Mouse (Mus musculus): ENCODE data around the gene Scamp2. TPM values are rescaled to one million over a fixed set of nuclear protein-coding genes. Genes with fewer than 3 reads are reported as not detected.

Gene Scamp2
- total and polyA plus RNA-seq, 2 experiments from 2014 or later = 47.4 to 53.1 TPM

DNA sequence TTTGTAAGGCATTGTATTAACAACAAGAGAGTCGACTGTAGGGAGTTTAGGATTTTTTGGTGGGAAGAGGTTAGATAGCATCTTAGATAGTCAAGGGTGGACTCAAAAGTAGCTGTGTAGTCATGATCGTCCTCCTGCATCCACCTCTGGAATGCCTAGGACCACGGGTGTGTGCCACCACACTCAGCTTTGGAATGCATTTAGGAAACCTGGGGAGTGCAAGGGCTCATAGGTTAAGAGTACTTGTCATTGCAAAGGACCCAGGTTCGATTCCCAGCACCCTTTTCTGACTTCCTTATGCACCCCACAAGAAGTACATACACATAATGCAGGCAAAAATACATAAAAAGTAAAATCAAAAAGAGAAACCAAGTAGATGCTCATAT lies 37.9 kb upstream of the Scamp2 start:
- Histone ChIP-seq H3K9ac (replicated peaks; ENCODE audit: low read length) (peak overlapping the region; percentile 98; the same call in 1 of the 2 replicates), H3K4me2 (ENCODE audit: low read depth, low read length) (peak overlapping the region; percentile 77)

DNA sequence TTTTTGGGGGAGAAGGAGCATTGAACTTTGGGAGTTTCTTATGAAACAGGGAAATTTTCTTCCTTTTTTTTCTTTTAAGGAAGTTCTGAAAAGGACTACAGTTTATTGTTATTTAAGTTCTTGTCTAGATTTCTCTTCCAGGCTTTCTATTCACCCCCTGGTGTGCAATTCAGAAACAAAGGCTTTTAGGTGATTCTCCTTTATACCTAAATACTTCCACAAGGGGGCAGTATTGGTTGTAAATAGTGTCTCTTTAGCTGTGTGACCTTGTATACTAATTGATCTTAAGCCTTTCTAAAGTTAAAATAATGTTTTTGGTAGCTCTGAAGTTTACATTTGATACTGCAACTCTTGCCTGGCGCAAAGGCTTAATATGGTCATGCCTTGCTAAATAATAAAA lies 37.0 kb upstream of the Scamp2 start:
- no peaks in the 10 kb centered on the region for H3K36me3 ChIP-seq (ENCODE audit: insufficient read depth, low read length)
- H3K9me3 ChIP-seq (ENCODE audit: low read length) = no peaks in the 10 kb centered on the region
- peaks cover 10% of the 10 kb centered on the region; the same call in 1 of the 2 replicates for H3K4me1 ChIP-seq (ENCODE audit: insufficient read depth, low read length)
- no peak overlapping the region for H3K4me2 ChIP-seq (ENCODE audit: low read depth, low read length)
- peak; percentile 91 for DNase-seq (ENCODE audit: low spot score)
- TF ChIP-seq CTCF (IDR thresholded peaks at IDR 0.05; ENCODE audit: low read depth) = peak; percentile 69
- H3K27ac ChIP-seq = no peak overlapping the region
- H3K4me3 ChIP-seq (ENCODE audit: low read length) = no peak overlapping the region
- WGBS = 83% methylated on average over 1 of the region's 1 CpGs
- ATAC-seq = no peak
- H3K27me3 ChIP-seq (ENCODE audit: insufficient read depth, low read length) = no peaks in the 10 kb centered on the region
- H3K9ac ChIP-seq (replicated peaks; ENCODE audit: low read length) = no peak overlapping the region

More for the DNA sequence above, 37.9 kb upstream of the Scamp2 start:
- 82% methylated on average over 4 of the region's 4 CpGs for WGBS
- Histone ChIP-seq H3K4me3 (ENCODE audit: low read length) (peak overlapping the region; percentile 98), H3K27me3 (ENCODE audit: insufficient read depth, low read length) (no peaks in the 10 kb centered on the region), H3K4me1 (ENCODE audit: insufficient read depth, low read length) (peaks cover 10% of the 10 kb centered on the region; the same call in 1 of the 2 replicates), H3K9me3 (ENCODE audit: low read length) (no peaks in the 10 kb centered on the region), H3K27ac (no peak overlapping the region), H3K36me3 (ENCODE audit: insufficient read depth, low read length) (no peaks in the 10 kb centered on the region)
- DNase-seq (ENCODE audit: low spot score) = no peak
- no peak for TF ChIP-seq CTCF (IDR thresholded peaks at IDR 0.05; ENCODE audit: low read depth)
- ATAC-seq = no peak

DNA sequence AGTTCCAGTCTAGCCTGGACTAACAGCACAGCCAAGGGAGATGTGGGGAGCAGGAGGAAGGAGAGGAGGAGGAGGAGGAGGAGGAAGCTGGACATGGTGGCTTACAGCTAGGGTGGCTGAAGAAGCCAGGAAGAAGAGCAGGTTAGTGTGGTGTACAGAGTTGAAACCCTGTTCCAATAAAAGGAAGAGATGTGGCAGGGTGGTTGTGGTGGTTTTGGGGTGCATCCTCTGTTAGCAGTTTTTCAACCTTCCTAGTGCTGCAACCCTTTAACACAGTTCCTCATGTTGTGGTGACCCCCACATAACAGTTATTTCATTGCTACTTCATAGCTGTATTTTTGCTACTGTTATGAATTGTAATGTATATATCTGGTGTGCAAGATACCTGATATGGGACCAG lies 36.3 kb upstream of the Scamp2 start:
- H3K9ac ChIP-seq (replicated peaks; ENCODE audit: low read length) = 0 out of 2 replicates have a peak overlapping the region, but pooled peaks have one; percentile 2
- H3K27ac ChIP-seq = no peak overlapping the region
- no peak overlapping the region for H3K4me2 ChIP-seq (ENCODE audit: low read depth, low read length)
- TF ChIP-seq CTCF (IDR thresholded peaks at IDR 0.05; ENCODE audit: low read depth) = no peak
- H3K27me3 ChIP-seq (ENCODE audit: insufficient read depth, low read length) = no peaks in the 10 kb centered on the region
- no peak for ATAC-seq
- no peaks in the 10 kb centered on the region for H3K9me3 ChIP-seq (ENCODE audit: low read length)
- H3K36me3 ChIP-seq (ENCODE audit: insufficient read depth, low read length) = no peaks in the 10 kb centered on the region
- no peak for DNase-seq (ENCODE audit: low spot score)
- peaks cover 10% of the 10 kb centered on the region; the same call in 1 of the 2 replicates for H3K4me1 ChIP-seq (ENCODE audit: insufficient read depth, low read length)
- H3K4me3 ChIP-seq (ENCODE audit: low read length) = no peak overlapping the region

DNA sequence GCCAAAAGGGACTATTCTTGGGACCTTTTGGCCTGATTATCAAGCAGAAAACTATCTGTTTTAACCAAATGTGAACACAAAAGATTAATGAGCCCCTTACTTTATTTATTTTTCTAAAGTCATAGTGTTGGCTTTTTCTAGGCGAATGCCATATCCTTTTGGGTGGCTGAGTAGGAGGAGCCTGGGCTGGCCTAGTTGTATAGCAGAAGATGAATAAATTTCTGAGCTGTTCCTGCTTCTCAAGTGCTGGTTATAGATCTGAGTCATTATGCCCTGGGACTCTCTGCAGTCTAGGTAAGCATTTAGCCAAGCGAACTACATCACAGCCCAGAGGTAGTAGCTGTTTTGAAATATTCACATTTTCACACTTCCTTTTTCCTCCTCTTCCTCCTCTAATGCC lies 35.2 kb upstream of the Scamp2 start:
- DNase-seq (ENCODE audit: low spot score) (no peak), ATAC-seq (no peak)
- Histone ChIP-seq H3K36me3 (ENCODE audit: insufficient read depth, low read length) (no peaks in the 10 kb centered on the region), H3K4me2 (ENCODE audit: low read depth, low read length) (no peak overlapping the region), H3K27ac (no peak overlapping the region), H3K9me3 (ENCODE audit: low read length) (no peaks in the 10 kb centered on the region), H3K4me1 (ENCODE audit: insufficient read depth, low read length) (peaks cover 10% of the 10 kb centered on the region; the same call in 1 of the 2 replicates), H3K4me3 (ENCODE audit: low read length) (no peak overlapping the region), H3K27me3 (ENCODE audit: insufficient read depth, low read length) (no peaks in the 10 kb centered on the region), H3K9ac (replicated peaks; ENCODE audit: low read length) (no peak overlapping the region)
- 88% methylated on average over 2 of the region's 2 CpGs for WGBS
- no peak for TF ChIP-seq CTCF (IDR thresholded peaks at IDR 0.05; ENCODE audit: low read depth)

DNA sequence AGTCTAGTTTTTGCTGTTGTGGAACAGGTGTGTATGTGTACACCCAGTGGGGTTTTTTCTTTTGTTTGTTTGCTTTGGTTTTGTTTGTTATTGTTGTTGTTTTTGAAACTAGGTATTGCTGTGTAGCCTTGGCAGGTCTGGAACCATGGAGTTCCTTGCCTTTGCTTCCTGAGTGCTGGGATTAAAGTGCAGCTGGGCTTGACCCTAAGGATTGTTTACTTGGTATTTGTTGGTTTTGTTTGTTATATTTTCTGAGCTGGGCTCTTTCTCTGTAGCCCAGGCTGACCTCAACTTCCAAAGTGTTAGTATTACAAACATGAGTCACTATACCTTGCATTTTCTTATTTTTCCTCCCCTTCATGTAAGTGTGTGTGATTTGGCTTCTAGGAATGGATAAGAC lies 34.3 kb upstream of the Scamp2 start:
- no peak for ATAC-seq
- no peaks in the 10 kb centered on the region for H3K9me3 ChIP-seq (ENCODE audit: low read length)
- H3K36me3 ChIP-seq (ENCODE audit: insufficient read depth, low read length) = peaks cover 7% of the 10 kb centered on the region; the same call in 1 of the 2 replicates
- peaks cover 10% of the 10 kb centered on the region; the same call in 1 of the 2 replicates for H3K4me1 ChIP-seq (ENCODE audit: insufficient read depth, low read length)
- no peak overlapping the region for H3K4me3 ChIP-seq (ENCODE audit: low read length)
- TF ChIP-seq CTCF (IDR thresholded peaks at IDR 0.05; ENCODE audit: low read depth) = no peak
- H3K27ac ChIP-seq = no peak overlapping the region
- no peak for DNase-seq (ENCODE audit: low spot score)
- H3K4me2 ChIP-seq (ENCODE audit: low read depth, low read length) = no peak overlapping the region
- no peak overlapping the region for H3K9ac ChIP-seq (replicated peaks; ENCODE audit: low read length)
- H3K27me3 ChIP-seq (ENCODE audit: insufficient read depth, low read length) = no peaks in the 10 kb centered on the region

DNA sequence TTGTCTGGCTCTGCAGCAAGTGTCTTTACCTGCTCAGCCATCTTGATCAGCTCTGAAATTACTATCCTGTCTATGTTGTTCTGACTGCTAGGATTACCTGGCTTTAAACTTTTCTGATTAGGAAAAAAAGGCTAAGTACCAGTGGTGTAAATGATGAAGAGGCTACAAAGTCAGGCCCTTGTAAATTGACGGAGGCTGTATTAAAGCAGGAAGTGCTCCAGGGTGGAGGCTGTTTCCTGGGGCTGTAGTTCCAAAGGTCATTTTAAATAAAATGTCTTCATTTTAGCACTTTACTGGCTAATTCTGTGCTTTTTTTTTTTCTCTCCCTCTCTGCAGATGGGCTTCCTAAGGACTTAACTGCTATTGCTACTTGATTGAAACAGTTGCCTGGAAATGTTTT lies 28.8 kb upstream of the Scamp2 start:
- Histone ChIP-seq H3K9me3 (ENCODE audit: low read length) (no peaks in the 10 kb centered on the region), H3K36me3 (ENCODE audit: insufficient read depth, low read length) (peaks cover 23% of the 10 kb centered on the region; the same call in 1 of the 2 replicates), H3K9ac (replicated peaks; ENCODE audit: low read length) (no peak overlapping the region), H3K4me3 (ENCODE audit: low read length) (no peak overlapping the region), H3K4me1 (ENCODE audit: insufficient read depth, low read length) (no peaks in the 10 kb centered on the region), H3K4me2 (ENCODE audit: low read depth, low read length) (no peak overlapping the region), H3K27ac (no peak overlapping the region), H3K27me3 (ENCODE audit: insufficient read depth, low read length) (no peaks in the 10 kb centered on the region)
- DNase-seq (ENCODE audit: low spot score) (no peak), ATAC-seq (no peak)
- TF ChIP-seq CTCF (IDR thresholded peaks at IDR 0.05; ENCODE audit: low read depth) = no peak
- 87% methylated on average over 1 of the region's 1 CpGs for WGBS

DNA sequence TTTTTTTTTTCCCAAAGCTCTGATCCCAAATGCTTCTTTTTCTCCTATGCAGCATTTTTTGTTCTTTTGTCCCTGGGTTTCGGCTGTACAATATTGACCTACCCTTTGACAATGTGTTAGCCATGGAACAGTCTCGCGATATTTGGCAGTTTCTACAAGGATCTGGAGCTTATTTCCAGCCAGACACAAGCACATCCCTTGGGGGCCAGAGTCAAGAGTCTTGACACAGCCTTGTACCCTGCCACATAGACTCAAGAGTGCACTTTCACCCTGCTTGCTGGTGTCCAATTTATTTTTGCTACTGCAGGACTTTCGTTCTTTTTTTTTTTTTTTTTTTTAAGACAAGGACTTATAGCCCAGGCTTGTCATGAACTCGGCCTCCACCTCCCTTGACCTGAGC lies 24.4 kb upstream of the Scamp2 start:
- 90% methylated on average over 5 of the region's 5 CpGs for whole genome bisulfite sequencing
- H3K27ac ChIP-seq = peak overlapping the region; percentile 80
- H3K9ac ChIP-seq (replicated peaks; ENCODE audit: low read length) = peak overlapping the region; percentile 88; the same call in 1 of the 2 replicates
- peaks cover 35% of the 10 kb centered on the region for H3K36me3 ChIP-seq (ENCODE audit: insufficient read depth, low read length)
- H3K4me2 ChIP-seq (ENCODE audit: low read depth, low read length) = peak overlapping the region; percentile 85
- H3K4me3 ChIP-seq (ENCODE audit: low read length) = no peak overlapping the region; the same call in 1 of the 2 replicates
- peaks cover 10% of the 10 kb centered on the region; the same call in 1 of the 2 replicates for H3K4me1 ChIP-seq (ENCODE audit: insufficient read depth, low read length)
- TF ChIP-seq CTCF (IDR thresholded peaks at IDR 0.05; ENCODE audit: low read depth) = no peak
- H3K9me3 ChIP-seq (ENCODE audit: low read length) = no peaks in the 10 kb centered on the region
- no peaks in the 10 kb centered on the region for H3K27me3 ChIP-seq (ENCODE audit: insufficient read depth, low read length)
- DNase-seq (ENCODE audit: low spot score) (no peak), ATAC-seq (no peak)
